In the genomic region with DNA sequence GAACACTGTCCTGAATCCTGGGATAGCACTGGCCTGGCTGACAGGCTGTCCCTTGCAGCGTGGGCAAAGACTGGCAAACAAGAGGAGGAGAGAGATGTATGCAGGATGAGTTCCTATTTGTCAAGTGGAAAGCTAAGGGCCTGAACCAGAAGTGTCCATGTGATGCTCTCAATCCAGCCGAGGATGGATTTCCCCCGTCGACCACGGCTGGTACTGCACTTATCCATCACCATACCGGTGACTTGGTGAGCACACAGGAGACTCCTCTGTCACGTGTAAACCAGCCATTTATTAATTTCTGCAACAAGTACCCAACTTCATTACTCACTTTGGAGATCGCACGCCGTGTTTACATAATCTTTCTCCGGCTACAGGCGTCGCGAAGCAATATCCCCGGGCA, we compare ENCODE assay signal across 15 mouse cellular contexts.
A peak's percentile ranks its signal among the peaks of the same experiment; 100 is the strongest.
DNase-seq lines count a peak whose midpoint lies in the region; ATAC-seq and TF ChIP-seq lines count a peak whose summit lies in the region.
"Had no signal": no experiment of that assay in that cellular context is flagged by ENCODE, and none has a peak within 500 bp of the region (broad histone marks: within the 10 kb centered on the region; RNA-seq: fewer than 3 reads in every experiment).

No protein-coding gene starts in this region.

- ATAC-seq in forebrain, postnatal 0 days, result no peak; the same call in 1 of the 2 replicates
- ATAC-seq in forebrain, embryonic 11.5 days (replicated peaks; ENCODE audit: low FRiP score), result no peak
- ATAC-seq in lung, embryonic 14.5 days (ENCODE audit: insufficient read depth), result no peak
- ATAC-seq in hindbrain, embryonic 16.5 days, result 0 out of 2 replicates have a peak, but pooled peaks have one; percentile 37

- TF ChIP-seq CTCF in forebrain, postnatal 0 days (IDR thresholded peaks at IDR 0.05; ENCODE audit: low read depth), result peak; percentile 39
- TF ChIP-seq CTCF in lung, embryonic 14.5 days (IDR thresholded peaks at IDR 0.05; ENCODE audit: low read depth), result peak; percentile 32

- WGBS in forebrain, postnatal 0 days, result 75% methylated on average over 15 of the region's 15 CpGs
- 80% methylated on average over 15 of the region's 15 CpGs for WGBS in forebrain, embryonic 11.5 days
- WGBS in lung, embryonic 14.5 days, result 43% methylated on average over 15 of the region's 15 CpGs
- 56% methylated on average over 15 of the region's 15 CpGs for WGBS in hindbrain, embryonic 16.5 days

- H3K27me3 ChIP-seq in forebrain, postnatal 0 days (ENCODE audit: insufficient read depth, low read length), result no peaks in the 10 kb centered on the region
- no peaks in the 10 kb centered on the region for H3K27me3 ChIP-seq in forebrain, embryonic 11.5 days (ENCODE audit: control insufficient read depth, insufficient read depth, low read length)
- H3K27me3 ChIP-seq in lung, embryonic 14.5 days (ENCODE audit: insufficient read depth, low read length), result no peaks in the 10 kb centered on the region
- no peaks in the 10 kb centered on the region for H3K27me3 ChIP-seq in hindbrain, embryonic 16.5 days (replicated peaks; ENCODE audit: control insufficient read depth, insufficient read depth, low read length)
- H3K27me3 ChIP-seq: limb, embryonic 15.5 days; lung, embryonic 15.5 days had no signal

- no peak overlapping the region for H3K27ac ChIP-seq in forebrain, postnatal 0 days (ENCODE audit: low read depth, low read length)
- no peak overlapping the region for H3K27ac ChIP-seq in forebrain, embryonic 11.5 days (ENCODE audit: low read depth, low read length)
- no peak overlapping the region for H3K27ac ChIP-seq in lung, embryonic 14.5 days (ENCODE audit: low read depth)
- no peak overlapping the region for H3K27ac ChIP-seq in hindbrain, embryonic 16.5 days (ENCODE audit: low read depth, low read length)
- H3K27ac ChIP-seq: limb, embryonic 15.5 days; lung, embryonic 15.5 days had no signal

- no peak overlapping the region for H3K4me3 ChIP-seq in forebrain, postnatal 0 days (ENCODE audit: low read depth, low read length)
- no peak overlapping the region for H3K4me3 ChIP-seq in forebrain, embryonic 11.5 days (ENCODE audit: low read depth, low read length)
- H3K4me3 ChIP-seq in lung, embryonic 14.5 days (ENCODE audit: low read depth, low read length), result no peak overlapping the region
- no peak overlapping the region for H3K4me3 ChIP-seq in hindbrain, embryonic 16.5 days (ENCODE audit: low read length)
- H3K4me3 ChIP-seq: limb, embryonic 15.5 days; lung, embryonic 15.5 days had no signal

- no peak overlapping the region for H3K9ac ChIP-seq in forebrain, postnatal 0 days
- no peak overlapping the region for H3K9ac ChIP-seq in forebrain, embryonic 11.5 days (ENCODE audit: low read length)
- H3K9ac ChIP-seq in lung, embryonic 14.5 days, result no peak overlapping the region
- no peak overlapping the region for H3K9ac ChIP-seq in hindbrain, embryonic 16.5 days (ENCODE audit: low read depth, low read length)
- H3K9ac ChIP-seq: limb, embryonic 15.5 days; lung, embryonic 15.5 days had no signal

- no peak overlapping the region for H3K4me2 ChIP-seq in forebrain, postnatal 0 days (ENCODE audit: low read depth)
- H3K4me2 ChIP-seq in forebrain, embryonic 11.5 days (ENCODE audit: low read depth, low read length, severe bottlenecking), result no peak overlapping the region
- no peak overlapping the region for H3K4me2 ChIP-seq in lung, embryonic 14.5 days
- H3K4me2 ChIP-seq in hindbrain, embryonic 16.5 days (ENCODE audit: low read length), result peak overlapping the region; percentile 22; the same call in 1 of the 2 replicates
- H3K4me2 ChIP-seq: limb, embryonic 15.5 days; lung, embryonic 15.5 days had no signal

- H3K9me3 ChIP-seq in forebrain, postnatal 0 days (ENCODE audit: low read length), result no peaks in the 10 kb centered on the region
- H3K9me3 ChIP-seq in forebrain, embryonic 11.5 days (ENCODE audit: control insufficient read depth, low read length), result no peaks in the 10 kb centered on the region
- H3K9me3 ChIP-seq in lung, embryonic 14.5 days (ENCODE audit: low read depth, low read length), result no peaks in the 10 kb centered on the region
- no peaks in the 10 kb centered on the region for H3K9me3 ChIP-seq in hindbrain, embryonic 16.5 days (ENCODE audit: control insufficient read depth, low read length)
- H3K9me3 ChIP-seq: limb, embryonic 15.5 days; lung, embryonic 15.5 days had no signal

- no peaks in the 10 kb centered on the region for H3K36me3 ChIP-seq in forebrain, postnatal 0 days (ENCODE audit: insufficient read depth)
- H3K36me3 ChIP-seq in forebrain, embryonic 11.5 days (ENCODE audit: control insufficient read depth, insufficient read depth, low read length), result no peaks in the 10 kb centered on the region
- no peaks in the 10 kb centered on the region for H3K36me3 ChIP-seq in lung, embryonic 14.5 days (ENCODE audit: insufficient read depth)
- H3K36me3 ChIP-seq in hindbrain, embryonic 16.5 days (ENCODE audit: control insufficient read depth, insufficient read depth, low read length), result no peaks in the 10 kb centered on the region
- H3K36me3 ChIP-seq: limb, embryonic 15.5 days; lung, embryonic 15.5 days had no signal

- H3K4me1 ChIP-seq in forebrain, postnatal 0 days (ENCODE audit: insufficient read depth), result no peaks in the 10 kb centered on the region
- H3K4me1 ChIP-seq in forebrain, embryonic 11.5 days (replicated peaks; ENCODE audit: control insufficient read depth, insufficient read depth, low read length), result peaks cover 4% of the 10 kb centered on the region; the same call in 1 of the 2 replicates
- no peaks in the 10 kb centered on the region for H3K4me1 ChIP-seq in lung, embryonic 14.5 days (ENCODE audit: insufficient read depth)
- H3K4me1 ChIP-seq in hindbrain, embryonic 16.5 days (ENCODE audit: control insufficient read depth, insufficient read depth, low read depth, low read length), result no peaks in the 10 kb centered on the region; the same call in 1 of the 2 replicates
- H3K4me1 ChIP-seq: limb, embryonic 15.5 days; lung, embryonic 15.5 days had no signal

- no peak for DNase-seq in forebrain, postnatal 0 days
- DNase-seq in forebrain, embryonic 11.5 days (ENCODE audit: low spot score), result no peak
- peak; percentile 20 for DNase-seq in lung, embryonic 14.5 days
- DNase-seq in lung, postnatal 4 days, result no peak
- DNase-seq in ES-CJ7 (ENCODE audit: low read depth, low spot score), result peak; percentile 40
- DNase-seq in kidney, postnatal 4 days, result no peak
- no peak for DNase-seq in frontal cortex, postnatal 25 days (ENCODE audit: low spot score in 2 of 2)
- DNase-seq: cerebellum, adult 11-12 months; kidney, adult 18-20 months; kidney, postnatal 36 days; right cerebral cortex, postnatal 14 days; thymus, adult 18-20 months had no signal

Comparison
In these comparisons a context has a peak if more than half of its experiments do, and no peak if none do; other contexts are left out.
1. DNase-seq: peak in lung, embryonic 14.5 days (single experiment) and ES-CJ7 (single experiment); none in forebrain, postnatal 0 days (single experiment), forebrain, embryonic 11.5 days (single experiment), lung, postnatal 4 days (0 of 2), kidney, postnatal 4 days (0 of 2) and frontal cortex, postnatal 25 days (0 of 2).